Mouse (Mus musculus) megakaryocyte, embryonic 14.5 days (primary cell): ENCODE measurements around the gene Kcnma1.

Source experiments
- FLI1 ChIP-seq: IDR thresholded peaks from 2 replicates; pipeline ENCODE4 v1.6.1; 2012; ENCODE audit warnings: low read length, inconsistent platforms, mixed read lengths
- GATA1 ChIP-seq: IDR thresholded peaks from 3 replicates; pipeline ENCODE4 v1.6.1; 2012; ENCODE audit warnings: mixed read lengths, low read length, inconsistent platforms, borderline replicate concordance

- TF ChIP-seq GATA1, result no peak
- TF ChIP-seq FLI1, result no peak
Observed at GRCm38 (mm10) chr14:23848529-23849141, 165.7 kb downstream of the Kcnma1 start.
